ENCODE assay signal across 8 mouse cellular contexts in the genomic region with DNA sequence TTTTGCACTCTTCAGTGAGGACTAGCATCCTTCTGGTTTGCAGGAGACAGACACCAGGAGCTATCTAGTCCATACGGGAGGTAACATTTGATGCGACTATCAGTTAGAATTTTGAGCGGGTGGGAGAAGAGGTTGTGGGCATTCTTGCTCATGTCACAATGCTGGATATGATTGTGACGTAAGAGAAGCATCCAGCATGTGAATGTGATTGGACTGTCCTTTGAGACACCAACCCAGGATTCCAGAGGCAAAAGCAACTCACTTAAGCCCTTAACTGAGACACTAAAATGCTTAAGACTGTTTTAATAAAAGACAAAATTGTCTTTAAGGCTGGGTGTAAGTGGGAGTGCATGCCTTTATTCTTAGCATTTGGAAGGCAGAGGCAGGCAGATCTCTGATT. TPM values are rescaled to one million over a fixed set of nuclear protein-coding genes. Genes with fewer than 3 reads are reported as not detected.
DNase-seq lines count a peak whose midpoint lies in the region; ATAC-seq and TF ChIP-seq lines count a peak whose summit lies in the region.

Atad1 (minus strand) TSS at position 101 of the 400 bp plus-strand sequence.

- no peak for TF ChIP-seq POLR2A in cerebellum, adult 2 months (IDR thresholded peaks at IDR 0.05; ENCODE audit: borderline replicate concordance, insufficient read depth, low read length)

- no peaks in the 10 kb centered on the region for H3K79me2 ChIP-seq in macrophage (ENCODE audit: inconsistent target)

- H3K9ac ChIP-seq in hindbrain, embryonic 15.5 days: no peak within 1 kb of the TSS

- H3K36me3 ChIP-seq in hindbrain, embryonic 15.5 days: no peaks in the 10 kb centered on the region
- no peaks in the 10 kb centered on the region for H3K36me3 ChIP-seq in macrophage (ENCODE audit: inconsistent target)

- no peak within 1 kb of the TSS for H3K4me2 ChIP-seq in hindbrain, embryonic 15.5 days

- no peak within 1 kb of the TSS for H3K4me3 ChIP-seq in cerebellum, adult 2 months (replicated peaks; ENCODE audit: insufficient read depth, low read depth, low read length)
- H3K4me3 ChIP-seq in hindbrain, embryonic 15.5 days: no peak within 1 kb of the TSS
- no peak within 1 kb of the TSS for H3K4me3 ChIP-seq in macrophage (ENCODE audit: inconsistent target)

- no peaks in the 10 kb centered on the region for H3K4me1 ChIP-seq in cerebellum, adult 2 months (ENCODE audit: control insufficient read depth, insufficient read depth, low read length)
- no peaks in the 10 kb centered on the region for H3K4me1 ChIP-seq in hindbrain, embryonic 15.5 days (replicated peaks)

- no peak within 1 kb of the TSS for H3K27ac ChIP-seq in cerebellum, adult 2 months (ENCODE audit: insufficient read depth, low read length)
- no peak within 1 kb of the TSS for H3K27ac ChIP-seq in hindbrain, embryonic 15.5 days (replicated peaks)
- H3K27ac ChIP-seq in macrophage: no peak within 1 kb of the TSS

- no peak for ATAC-seq in hindbrain, embryonic 15.5 days (ENCODE audit: low FRiP score, low read depth)

- TF ChIP-seq CTCF in cerebellum, adult 2 months (IDR thresholded peaks at IDR 0.05; ENCODE audit: borderline replicate concordance, insufficient read depth, low read depth, low read length): no peak

- no peaks in the 10 kb centered on the region for H3K9me3 ChIP-seq in hindbrain, embryonic 15.5 days

- no peaks in the 10 kb centered on the region; the same call in 1 of the 2 replicates for H3K27me3 ChIP-seq in cerebellum, adult 2 months (ENCODE audit: control insufficient read depth, insufficient read depth, low read length)
- no peaks in the 10 kb centered on the region for H3K27me3 ChIP-seq in hindbrain, embryonic 15.5 days

- 90% methylated on average over 4 of the region's 4 CpGs for WGBS in cerebellum, adult 2 months
- WGBS in hindbrain, embryonic 15.5 days: 94% methylated on average over 4 of the region's 4 CpGs
- 90% methylated on average over 4 of the region's 4 CpGs for WGBS in macrophage (ENCODE audit: missing documents)

- DNase-seq in cerebellum, adult 2 months: no peak
- no peak for DNase-seq in cerebellum, postnatal 36 days
- DNase-seq in adrenal gland, adult 2 months: no peak
- DNase-seq in gastrocnemius, adult 18-20 months (ENCODE audit: low spot score): no peak
- no peak for DNase-seq in right cerebral cortex, postnatal 36 days (ENCODE audit: low spot score in 2 of 2)
- DNase-seq in embryo, embryonic 9.5 days (ENCODE audit: extremely low spot score): no peak

RNA-seq across cellular contexts. Expression of gene Atad1, which starts in this region (rescaled TPM):
- 77.2 and 85.3 TPM in 2 replicates for polyA plus RNA-seq in cerebellum, adult 2 months (2012; rRNA removed)
- total RNA-seq in adrenal gland, adult 2 months (2021): 10 to 100 TPM; 79.1 to 86.3 TPM
- polyA plus RNA-seq in adrenal gland, adult 2 months (2012; rRNA removed): 1.6 and 2.0 TPM in 2 replicates
- total RNA-seq in gastrocnemius, adult 18-20 months (2021): 10 to 100 TPM; 54.6 to 58.7 TPM
- 109 and 112 TPM in 2 replicates for polyA plus RNA-seq in hindbrain, embryonic 15.5 days (2015; fragmentation: Nextera tagmentation; extraction: Ambion mirVana)
- 100 to 1,000 TPM in 1 of 26 experiments, 10 to 100 TPM in 25; 25.3 to 161 (median 56.5) TPM for total RNA-seq in macrophage (2018; cell fraction: chromatin; rRNA removed)
- total RNA-seq in macrophage (2018; cell fraction: cytosol; rRNA removed): 10 to 100 TPM; 52.6 to 75.1 (median 61.2) TPM
- 100 to 1,000 TPM in 12 of 26 experiments, 10 to 100 TPM in 14; 50.2 to 195 (median 95.8) TPM for total RNA-seq in macrophage (2018; cell fraction: nucleus; rRNA removed)
- 49.6 to 65.6 TPM (median 57.5 TPM) in 3 replicates for polyA plus RNA-seq in macrophage (2018)

Comparison
In these comparisons a context has a peak if more than half of its experiments do, and no peak if none do; other contexts are left out.
1. RNA of gene Atad1 (polyA plus RNA-seq): 109 to 112 TPM in hindbrain, embryonic 15.5 days, 77.2 to 85.3 TPM in cerebellum, adult 2 months and 49.6 to 65.6 TPM in macrophage; 1.6 to 2.0 TPM in adrenal gland, adult 2 months; every median in the first group is over 10 times any median in the second.